Mouse (Mus musculus) layer of hippocampus, adult 9-10 months (tissue): ENCODE data around the gene Ugt1a6a.

Experiments
- DNase-seq: peaks from one replicate; pipeline ENCODE4 v3.0.0; 2022; ENCODE audit warnings: low spot score

Gene Ugt1a6a

DNA sequence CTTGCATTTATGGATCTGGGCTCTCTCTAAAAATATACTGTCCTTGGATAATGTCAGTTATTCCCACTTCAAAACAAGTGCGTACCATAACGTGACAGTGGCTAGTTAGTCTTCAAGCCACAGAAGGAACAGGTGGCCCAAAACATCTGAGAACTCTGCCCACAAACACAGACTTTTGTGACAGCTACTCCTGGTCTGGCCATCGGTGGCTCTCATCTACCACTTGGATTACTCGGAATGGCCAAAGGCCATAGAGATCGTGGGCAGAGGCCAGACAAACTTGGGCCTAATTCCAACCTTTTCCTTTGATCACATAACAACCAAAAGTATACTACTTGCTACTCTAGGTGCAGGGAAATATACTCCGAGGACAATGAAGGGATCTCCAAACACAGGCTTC is 133.5 kb downstream of the Ugt1a6a start:
- no peak for DNase-seq
